Mouse (Mus musculus) forelimb bud, embryonic 11.5 days (tissue): Measurements from ENCODE around the gene Hs3st6.
"Not testable (repeated sequence)": the region's sequence is repeated elsewhere in the genome, so short reads cannot be mapped to it uniquely, and the experiment has no call there.

Experiments used
- DNase-seq: peaks from one replicate; pipeline ENCODE4 v3.0.0-alpha.2; 2012; ENCODE audit warnings: low read depth, low spot score

The Hs3st6 gene

GRCm38 (mm10) chr17:24752415-24753394 lies at the start of gene Hs3st6:
TSS of gene Hs3st6 (plus strand) at chr17:24752988.
- DNase-seq, result no peak

GRCm38 (mm10) chr17:24705821-24706220 lies 47.0 kb upstream of the Hs3st6 start:
- DNase-seq, result no peak

GRCm38 (mm10) chr17:24706982-24707800 lies 45.6 kb upstream of the Hs3st6 start, which contains the start of gene Tbl3:
TSS of gene Tbl3 (minus strand) at chr17:24707660.
- peak; percentile 93 for DNase-seq

GRCm38 (mm10) chr17:24707801-24708425 lies 44.9 kb upstream of the Hs3st6 start:
- DNase-seq, result no peak

GRCm38 (mm10) chr17:24708646-24709045 lies 44.1 kb upstream of the Hs3st6 start:
- no peak for DNase-seq

GRCm38 (mm10) chr17:24715556-24715955 lies 37.2 kb upstream of the Hs3st6 start:
- no peak for DNase-seq

GRCm38 (mm10) chr17:24716166-24716682 lies 36.6 kb upstream of the Hs3st6 start:
- no peak for DNase-seq

- DNase-seq, result no peak
Observed at GRCm38 (mm10) chr17:24717943-24718342, 34.8 kb upstream of the Hs3st6 start, which contains the start of the genes Rnf151 and Rps2. TSS of gene Rnf151 (minus strand) at chr17:24718063. TSS of gene Rps2 (plus strand) at chr17:24718116.

- not testable (repeated sequence) for DNase-seq
Observed at GRCm38 (mm10) chr17:24718938-24719337, 33.9 kb upstream of the Hs3st6 start.

GRCm38 (mm10) chr17:24719494-24720222 lies 33.1 kb upstream of the Hs3st6 start:
- peak; percentile 98 for DNase-seq

- DNase-seq, result not testable (repeated sequence)
Observed at GRCm38 (mm10) chr17:24720616-24721015, 32.2 kb upstream of the Hs3st6 start.

- DNase-seq, result not testable (repeated sequence)
Observed at GRCm38 (mm10) chr17:24721383-24721955, 31.3 kb upstream of the Hs3st6 start.

- DNase-seq, result no peak
Observed at GRCm38 (mm10) chr17:24722220-24722924, 30.4 kb upstream of the Hs3st6 start.

- DNase-seq, result no peak
Observed at GRCm38 (mm10) chr17:24723122-24723880, 29.5 kb upstream of the Hs3st6 start.

- DNase-seq, result no peak
Observed at GRCm38 (mm10) chr17:24723881-24724180, 29.0 kb upstream of the Hs3st6 start.

- DNase-seq, result peak; percentile 96
Observed at GRCm38 (mm10) chr17:24724184-24724583, 28.6 kb upstream of the Hs3st6 start, which contains the start of gene Ndufb10. TSS of gene Ndufb10 (minus strand) at chr17:24724478.

GRCm38 (mm10) chr17:24725637-24726390 lies 27.0 kb upstream of the Hs3st6 start:
- DNase-seq, result no peak

GRCm38 (mm10) chr17:24727618-24728017 lies 25.2 kb upstream of the Hs3st6 start, which contains the start of gene Rpl3l:
TSS of gene Rpl3l (plus strand) at chr17:24727820.
- no peak for DNase-seq
